Mouse (Mus musculus): ENCODE data around the gene Dtymk. TPM values are rescaled to one million over a fixed set of nuclear protein-coding genes. Genes with fewer than 3 reads are reported as not detected.
"Not testable (repeated sequence)": the region's sequence is repeated elsewhere in the genome, so short reads cannot be mapped to it uniquely, and the experiment has no call there.

Dtymk gene
- 297 and 324 TPM in 2 replicates for polyA plus RNA-seq (2014; fragmentation: Nextera tagmentation; extraction: Ambion mirVana)

DNA sequence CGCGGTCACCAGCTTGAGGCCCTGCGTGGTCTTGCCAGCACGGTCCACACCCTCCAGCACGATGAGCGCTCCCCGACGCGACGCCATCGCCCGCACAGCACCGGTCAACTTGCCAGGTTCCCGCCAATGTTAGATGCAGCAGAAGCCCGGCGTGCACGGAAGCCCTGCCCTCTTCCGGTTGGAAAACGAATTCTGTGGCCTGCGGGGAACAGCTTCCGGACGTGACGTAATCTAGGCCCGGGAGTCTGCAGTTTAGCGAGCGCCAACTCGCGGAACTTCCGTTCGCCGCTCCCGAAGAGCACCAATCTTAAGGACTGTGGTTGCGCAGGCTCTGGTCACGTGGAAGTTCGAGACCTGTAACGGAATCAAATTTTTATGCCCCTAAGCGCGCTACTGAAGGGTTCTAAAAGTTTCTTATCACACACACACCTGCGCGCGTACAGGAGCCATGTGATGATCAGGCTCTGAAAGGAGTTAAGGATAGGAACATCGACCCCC is at the start of gene Dtymk:
Dtymk (minus strand) TSS at position 194 of the 498 bp plus-strand sequence.
- H3K36me3 ChIP-seq (ENCODE audit: control insufficient read depth, insufficient read depth, low read length), result peaks cover 29% of the 10 kb centered on the region
- peak within 1 kb of the TSS; percentile 95 for H3K27ac ChIP-seq (ENCODE audit: low read depth, low read length)
- peak; percentile 70 for ATAC-seq (replicated peaks; ENCODE audit: low FRiP score)
- peak; percentile 86 for DNase-seq (ENCODE audit: low spot score)
- peak within 1 kb of the TSS; percentile 77 for H3K4me2 ChIP-seq
- H3K4me1 ChIP-seq (replicated peaks; ENCODE audit: control insufficient read depth, insufficient read depth, low read length), result peaks cover 37% of the 10 kb centered on the region
- no peaks in the 10 kb centered on the region for H3K27me3 ChIP-seq (replicated peaks; ENCODE audit: control insufficient read depth, insufficient read depth, low read length)
- H3K9ac ChIP-seq (ENCODE audit: low read depth, low read length), result peak within 1 kb of the TSS; percentile 94
- H3K4me3 ChIP-seq (ENCODE audit: low read depth, low read length), result peak within 1 kb of the TSS; percentile 88
- no peaks in the 10 kb centered on the region for H3K9me3 ChIP-seq (ENCODE audit: control insufficient read depth, low read length)
- WGBS, result under 1% methylated on average over 42 of the region's 42 CpGs

DNA sequence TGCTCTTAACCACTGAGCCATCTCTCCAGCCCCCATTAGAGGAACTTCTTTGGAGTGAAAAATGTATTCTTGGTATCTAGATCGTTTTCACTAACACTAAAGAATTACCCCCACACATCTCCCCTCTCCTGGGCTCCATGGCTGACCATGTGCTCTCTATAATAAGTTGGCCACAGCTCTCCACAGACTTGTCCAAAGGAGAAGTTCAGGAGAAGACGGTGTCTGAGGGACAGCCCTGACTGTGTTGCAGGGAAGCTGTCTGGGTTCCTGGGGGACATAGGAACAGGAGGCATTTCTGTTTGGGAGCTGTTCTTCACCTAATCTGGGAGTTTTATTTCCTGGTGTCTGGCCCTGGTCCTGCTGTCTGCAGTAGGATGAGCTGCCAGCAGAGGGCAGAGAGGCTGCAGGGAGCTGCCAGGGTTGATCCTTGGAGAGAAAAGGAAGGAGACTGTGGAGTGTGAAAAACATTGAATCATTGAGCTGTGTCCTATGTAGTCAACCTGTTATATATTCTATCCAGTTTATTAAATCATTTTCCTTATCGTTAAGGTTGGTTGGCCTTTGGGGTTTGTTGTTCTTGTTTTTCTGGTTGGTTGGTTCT is 44.1 kb upstream of the Dtymk start:
- WGBS, result 63% methylated on average over 1 of the region's 3 CpGs
- H3K9me3 ChIP-seq (ENCODE audit: control insufficient read depth, low read length); H3K27me3 ChIP-seq (replicated peaks; ENCODE audit: control insufficient read depth, insufficient read depth, low read length); H3K36me3 ChIP-seq (ENCODE audit: control insufficient read depth, insufficient read depth, low read length); ATAC-seq (replicated peaks; ENCODE audit: low FRiP score); H3K9ac ChIP-seq (ENCODE audit: low read depth, low read length); H3K4me1 ChIP-seq (replicated peaks; ENCODE audit: control insufficient read depth, insufficient read depth, low read length); H3K27ac ChIP-seq (ENCODE audit: low read depth, low read length); H3K4me2 ChIP-seq; H3K4me3 ChIP-seq (ENCODE audit: low read depth, low read length); DNase-seq (ENCODE audit: low spot score): not testable (repeated sequence)

DNA sequence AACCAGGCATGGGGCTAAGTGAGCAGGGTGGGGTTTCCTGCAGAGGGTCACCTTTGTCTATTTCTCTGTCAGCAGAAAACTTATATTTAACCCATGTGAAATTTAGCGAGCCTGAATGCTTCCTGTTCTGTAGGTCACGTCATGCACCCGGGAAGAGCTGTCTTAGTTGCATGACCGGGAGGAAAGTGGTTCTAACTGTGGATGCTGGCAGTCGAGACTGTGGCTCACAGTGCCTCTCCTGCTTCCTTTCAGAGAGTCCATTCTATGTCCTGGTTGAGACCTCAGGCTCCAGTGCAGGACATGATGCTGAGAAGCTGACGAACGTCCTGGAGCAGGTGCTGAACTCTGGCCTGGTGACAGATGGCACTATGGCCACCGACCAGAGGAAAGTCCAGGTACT is 36.8 kb upstream of the Dtymk start:
- not testable (repeated sequence) for H3K9ac ChIP-seq (ENCODE audit: low read depth, low read length); H3K4me3 ChIP-seq (ENCODE audit: low read depth, low read length); H3K36me3 ChIP-seq (ENCODE audit: control insufficient read depth, insufficient read depth, low read length); H3K27me3 ChIP-seq (replicated peaks; ENCODE audit: control insufficient read depth, insufficient read depth, low read length); H3K4me2 ChIP-seq; DNase-seq (ENCODE audit: low spot score); H3K27ac ChIP-seq (ENCODE audit: low read depth, low read length); H3K9me3 ChIP-seq (ENCODE audit: control insufficient read depth, low read length); H3K4me1 ChIP-seq (replicated peaks; ENCODE audit: control insufficient read depth, insufficient read depth, low read length); ATAC-seq (replicated peaks; ENCODE audit: low FRiP score)
- WGBS, result 90% methylated on average over 7 of the region's 8 CpGs

DNA sequence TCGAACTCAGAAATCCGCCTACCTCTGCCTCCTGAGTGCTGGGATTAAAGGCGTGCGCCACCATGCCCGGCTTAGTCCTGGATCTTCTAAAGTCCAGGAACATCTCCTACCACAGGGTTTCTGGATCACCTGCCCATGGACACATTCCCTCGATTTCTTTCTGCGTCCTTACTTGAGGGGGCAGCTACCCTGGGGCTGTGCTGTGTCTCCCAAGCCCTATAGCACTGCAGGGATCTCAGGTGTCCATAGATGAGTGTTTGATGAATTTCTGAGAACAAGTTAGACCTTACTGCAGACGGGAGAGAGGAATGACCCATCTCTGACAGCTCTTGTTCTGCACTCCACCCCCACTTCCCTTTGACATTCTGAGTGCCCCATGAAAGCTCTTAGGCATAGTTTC is 35.6 kb upstream of the Dtymk start:
- no peaks in the 10 kb centered on the region for H3K27me3 ChIP-seq (replicated peaks; ENCODE audit: control insufficient read depth, insufficient read depth, low read length)
- H3K4me2 ChIP-seq, result no peak overlapping the region
- H3K4me1 ChIP-seq (replicated peaks; ENCODE audit: control insufficient read depth, insufficient read depth, low read length), result no peaks in the 10 kb centered on the region
- H3K36me3 ChIP-seq (ENCODE audit: control insufficient read depth, insufficient read depth, low read length), result no peaks in the 10 kb centered on the region
- 92% methylated on average over 8 of the region's 8 CpGs for WGBS
- no peak overlapping the region for H3K4me3 ChIP-seq (ENCODE audit: low read depth, low read length)
- no peaks in the 10 kb centered on the region for H3K9me3 ChIP-seq (ENCODE audit: control insufficient read depth, low read length)
- H3K27ac ChIP-seq (ENCODE audit: low read depth, low read length), result no peak overlapping the region
- DNase-seq (ENCODE audit: low spot score) (no peak), ATAC-seq (replicated peaks; ENCODE audit: low FRiP score) (no peak)
- H3K9ac ChIP-seq (ENCODE audit: low read depth, low read length), result no peak overlapping the region

DNA sequence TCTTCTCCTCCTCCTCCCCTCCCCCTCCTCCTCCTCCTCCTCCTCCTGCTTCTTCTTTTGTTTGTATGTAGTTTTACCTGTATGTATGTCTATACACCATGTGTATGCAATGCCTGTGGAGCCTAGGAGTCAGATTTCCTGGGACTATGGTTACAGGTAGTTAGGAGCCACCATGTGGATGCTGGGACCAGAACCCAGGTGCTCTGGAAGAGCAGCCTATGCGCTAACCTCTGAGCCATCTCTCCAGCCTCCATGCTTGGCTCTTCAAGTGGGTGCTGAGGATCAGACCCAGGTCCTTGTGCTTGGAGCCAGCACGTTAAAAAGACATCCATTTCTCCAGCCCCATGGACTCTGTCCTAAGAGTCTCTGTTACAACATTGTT is 34.8 kb upstream of the Dtymk start:
- Histone ChIP-seq H3K9me3 (ENCODE audit: control insufficient read depth, low read length) (no peaks in the 10 kb centered on the region), H3K9ac (ENCODE audit: low read depth, low read length) (no peak overlapping the region), H3K4me3 (ENCODE audit: low read depth, low read length) (no peak overlapping the region), H3K4me2 (no peak overlapping the region), H3K27me3 (replicated peaks; ENCODE audit: control insufficient read depth, insufficient read depth, low read length) (no peaks in the 10 kb centered on the region), H3K4me1 (replicated peaks; ENCODE audit: control insufficient read depth, insufficient read depth, low read length) (no peaks in the 10 kb centered on the region), H3K27ac (ENCODE audit: low read depth, low read length) (no peak overlapping the region), H3K36me3 (ENCODE audit: control insufficient read depth, insufficient read depth, low read length) (no peaks in the 10 kb centered on the region)
- WGBS, result 94% methylated on average over 2 of the region's 2 CpGs
- no peak for DNase-seq (ENCODE audit: low spot score)
- no peak for ATAC-seq (replicated peaks; ENCODE audit: low FRiP score)

DNA sequence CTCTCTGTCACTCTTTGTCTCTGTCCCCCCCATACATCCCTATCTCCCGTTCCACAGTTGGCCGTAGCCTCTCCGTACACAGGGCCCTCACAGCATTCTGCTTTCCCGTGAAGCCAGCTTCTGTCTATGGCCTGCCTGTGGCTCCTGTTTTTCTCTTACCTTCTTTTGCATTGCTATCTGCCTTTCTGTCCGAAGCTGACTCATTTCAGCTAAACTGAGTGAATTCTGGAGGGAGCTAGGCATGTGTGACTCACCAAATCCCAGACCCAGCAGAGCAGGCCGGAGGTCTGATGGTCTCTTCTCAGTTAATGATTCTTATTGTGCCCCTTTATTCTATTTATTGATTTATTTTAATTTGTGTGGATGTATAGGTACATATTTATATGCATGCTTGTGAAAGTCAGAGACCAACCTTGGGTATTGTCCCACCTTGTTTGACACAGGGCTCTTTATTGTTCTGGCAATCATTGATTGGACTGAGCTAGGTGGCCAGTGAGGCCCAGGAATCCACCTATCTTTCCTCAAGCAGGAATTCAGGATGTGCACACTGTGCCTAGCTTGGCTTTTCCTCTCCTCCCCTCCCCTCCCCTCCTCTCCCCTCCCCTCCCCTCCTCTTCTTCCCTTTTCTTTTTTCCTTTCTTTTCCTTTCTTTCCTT is 34.3 kb upstream of the Dtymk start:
- Histone ChIP-seq H3K27ac (ENCODE audit: low read depth, low read length) (no peak overlapping the region), H3K27me3 (replicated peaks; ENCODE audit: control insufficient read depth, insufficient read depth, low read length) (no peaks in the 10 kb centered on the region), H3K4me2 (no peak overlapping the region), H3K4me1 (replicated peaks; ENCODE audit: control insufficient read depth, insufficient read depth, low read length) (no peaks in the 10 kb centered on the region), H3K9ac (ENCODE audit: low read depth, low read length) (no peak overlapping the region), H3K36me3 (ENCODE audit: control insufficient read depth, insufficient read depth, low read length) (no peaks in the 10 kb centered on the region), H3K4me3 (ENCODE audit: low read depth, low read length) (no peak overlapping the region), H3K9me3 (ENCODE audit: control insufficient read depth, low read length) (no peaks in the 10 kb centered on the region)
- DNase-seq (ENCODE audit: low spot score) (no peak), ATAC-seq (replicated peaks; ENCODE audit: low FRiP score) (no peak)
- WGBS, result 87% methylated on average over 6 of the region's 6 CpGs

DNA sequence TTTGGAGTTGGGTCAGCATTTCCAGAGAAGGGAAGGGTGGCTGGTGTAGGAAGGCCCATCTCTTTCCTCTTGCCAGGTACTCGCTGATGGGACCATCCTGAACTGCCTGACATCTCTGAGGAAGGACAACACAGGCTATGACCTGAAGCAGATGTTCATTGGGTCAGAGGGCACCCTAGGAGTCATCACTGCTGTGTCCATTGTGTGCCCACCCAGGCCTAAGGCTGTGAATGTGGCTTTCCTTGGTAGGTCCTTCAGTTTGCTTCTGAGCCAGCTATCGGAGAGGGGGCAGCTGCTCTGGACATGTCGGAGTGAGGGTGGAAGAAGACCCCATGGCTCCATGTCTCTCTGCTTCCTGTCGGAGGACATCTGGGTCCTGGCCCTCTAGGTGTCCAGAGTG is 33.5 kb upstream of the Dtymk start:
- ATAC-seq (replicated peaks; ENCODE audit: low FRiP score) (no peak), DNase-seq (ENCODE audit: low spot score) (no peak)
- Histone ChIP-seq H3K27ac (ENCODE audit: low read depth, low read length) (no peak overlapping the region), H3K9ac (ENCODE audit: low read depth, low read length) (no peak overlapping the region), H3K4me1 (replicated peaks; ENCODE audit: control insufficient read depth, insufficient read depth, low read length) (no peaks in the 10 kb centered on the region), H3K4me3 (ENCODE audit: low read depth, low read length) (no peak overlapping the region), H3K36me3 (ENCODE audit: control insufficient read depth, insufficient read depth, low read length) (no peaks in the 10 kb centered on the region), H3K4me2 (no peak overlapping the region), H3K9me3 (ENCODE audit: control insufficient read depth, low read length) (no peaks in the 10 kb centered on the region), H3K27me3 (replicated peaks; ENCODE audit: control insufficient read depth, insufficient read depth, low read length) (no peaks in the 10 kb centered on the region)
- WGBS, result 93% methylated on average over 4 of the region's 4 CpGs

DNA sequence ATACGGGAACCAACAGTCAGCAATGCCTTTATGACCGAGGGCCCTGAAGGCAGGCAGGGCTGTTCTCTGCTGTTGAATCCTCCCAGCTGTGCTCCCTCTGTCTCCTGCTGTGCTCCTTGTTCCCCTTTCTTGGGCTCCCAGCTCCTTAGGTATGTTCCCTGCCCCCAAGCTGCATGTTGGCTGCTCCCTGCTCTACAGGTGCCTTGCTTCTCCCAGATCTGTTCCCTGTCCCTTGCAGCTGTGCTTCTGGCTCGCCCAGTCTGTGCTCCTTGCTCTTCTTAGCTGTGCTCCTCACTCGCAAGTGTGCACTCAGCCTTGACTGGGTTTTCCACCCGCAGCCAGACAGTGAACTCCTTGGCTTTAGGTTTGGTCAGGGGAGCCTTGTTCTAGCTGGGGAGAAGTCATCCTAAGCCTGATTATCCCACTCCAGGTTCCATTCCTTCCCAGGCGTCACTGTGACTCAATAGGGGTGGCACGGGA is 33.0 kb upstream of the Dtymk start:
- no peak overlapping the region for H3K27ac ChIP-seq (ENCODE audit: low read depth, low read length)
- no peaks in the 10 kb centered on the region for H3K36me3 ChIP-seq (ENCODE audit: control insufficient read depth, insufficient read depth, low read length)
- no peaks in the 10 kb centered on the region for H3K27me3 ChIP-seq (replicated peaks; ENCODE audit: control insufficient read depth, insufficient read depth, low read length)
- no peak for DNase-seq (ENCODE audit: low spot score)
- no peak overlapping the region for H3K4me3 ChIP-seq (ENCODE audit: low read depth, low read length)
- H3K4me2 ChIP-seq, result no peak overlapping the region
- WGBS, result 87% methylated on average over 7 of the region's 7 CpGs
- no peak for ATAC-seq (replicated peaks; ENCODE audit: low FRiP score)
- H3K9ac ChIP-seq (ENCODE audit: low read depth, low read length), result no peak overlapping the region
- H3K4me1 ChIP-seq (replicated peaks; ENCODE audit: control insufficient read depth, insufficient read depth, low read length), result no peaks in the 10 kb centered on the region
- no peaks in the 10 kb centered on the region for H3K9me3 ChIP-seq (ENCODE audit: control insufficient read depth, low read length)
